Mouse (Mus musculus) ES-Bruce4 (cell line): ENCODE measurements around the gene Thoc7. TPM values are rescaled to one million over a fixed set of nuclear protein-coding genes. Genes with fewer than 3 reads are reported as not detected.

Experiments
- H3K27ac ChIP-seq: 2 replicates; pipeline ENCODE4 v1.5.1; 2012; ENCODE audit warnings: low read length, inconsistent platforms; ENCODE audit not compliant: insufficient read depth
- H3K27me3 ChIP-seq: 2 replicates; pipeline ENCODE4 v1.6.1; 2012; ENCODE audit warnings: mild to moderate bottlenecking, low read length, inconsistent platforms; ENCODE audit not compliant: control insufficient read depth, poor library complexity, insufficient read depth, severe bottlenecking
- H3K36me3 ChIP-seq: 2 replicates; pipeline ENCODE4 v1.6.1; 2012; ENCODE audit warnings: inconsistent platforms, mild to moderate bottlenecking, low read length, moderate library complexity; ENCODE audit not compliant: control insufficient read depth, poor library complexity, insufficient read depth, severe bottlenecking
- H3K4me1 ChIP-seq: one replicate; pipeline ENCODE4 v1.8.1; 2011; ENCODE audit warnings: low read length; ENCODE audit not compliant: control insufficient read depth, insufficient read depth
- H3K4me3 ChIP-seq: 2 replicates; pipeline ENCODE4 v1.5.1; 2011; ENCODE audit warnings: low read depth, mild to moderate bottlenecking, low read length
- H3K9ac ChIP-seq: 2 replicates; pipeline ENCODE4 v1.6.1; 2012; ENCODE audit warnings: low read depth, mild to moderate bottlenecking, inconsistent platforms; ENCODE audit not compliant: poor library complexity, severe bottlenecking
- H3K9me3 ChIP-seq: replicated peaks from 2 replicates; pipeline ENCODE4 v1.6.1; 2012; ENCODE audit warnings: mild to moderate bottlenecking, low read length, inconsistent platforms; ENCODE audit not compliant: control insufficient read depth, poor library complexity, insufficient read depth, severe bottlenecking
- CTCF ChIP-seq: IDR thresholded peaks from one replicate; pipeline ENCODE4 v1.8.1; 2011; ENCODE audit warnings: low read depth, low read length
- EP300 ChIP-seq: IDR thresholded peaks from 2 replicates; pipeline ENCODE4 v1.6.1; 2011; ENCODE audit warnings: low read depth, low read length; ENCODE audit not compliant: insufficient read depth
- POLR2A ChIP-seq: IDR thresholded peaks from one replicate; pipeline ENCODE4 v1.8.1; 2011; ENCODE audit warnings: low read length; ENCODE audit not compliant: insufficient read depth
- polyA plus RNA-seq: library from polyadenylated mRNA; stranded (reverse); fragments of >200 nt; gene quantifications from 2 replicates; pipeline ENCODE4 v1.2.4, GENCODE M21; 2011; ENCODE audit warnings: low read depth; ENCODE audit not compliant: missing spikeins, insufficient read depth, insufficient read length

Gene Thoc7
- polyA plus RNA-seq, 1 experiment: 113 TPM

DNA sequence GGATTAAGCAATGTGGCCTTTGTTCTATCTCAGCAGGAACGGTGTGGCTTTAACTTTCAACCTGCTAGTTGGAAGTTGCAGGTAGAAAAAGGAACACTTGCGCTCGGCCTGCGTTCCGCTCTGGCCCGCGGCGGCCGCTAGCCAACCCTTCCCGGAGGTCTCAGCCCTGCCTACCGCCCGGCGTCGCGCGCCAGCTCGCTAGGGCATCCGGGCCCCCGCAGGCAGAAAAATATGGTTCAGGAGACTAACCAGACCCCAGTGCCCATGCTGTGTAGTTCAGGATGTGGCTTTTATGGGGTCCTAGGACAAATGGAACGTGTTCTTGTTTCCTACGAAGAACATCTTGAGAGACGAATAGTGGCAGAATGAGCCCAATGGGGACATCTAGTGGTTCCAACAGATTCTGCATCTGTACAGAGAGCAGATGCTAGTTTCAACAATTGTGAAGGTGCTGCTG, 60.0 kb downstream of the Thoc7 start:
- TF ChIP-seq CTCF: no peak
- TF ChIP-seq POLR2A: no peak
- TF ChIP-seq EP300: no peak
- Histone ChIP-seq H3K9me3 (no peaks in the 10 kb centered on the region), H3K4me1 (no peaks in the 10 kb centered on the region), H3K9ac (peak overlapping the region; percentile 67), H3K27ac (peak overlapping the region; percentile 65; the same call in 1 of the 2 replicates), H3K4me3 (peak overlapping the region; percentile 62), H3K27me3 (no peaks in the 10 kb centered on the region), H3K36me3 (no peaks in the 10 kb centered on the region)

Other genes with a start within 250 kb of the Thoc7 start
- not detected in 2 replicates for gene Gm281, start 47.4 kb downstream of the Thoc7 start, polyA plus RNA-seq
- gene Atxn7, start 412 bp downstream of the Thoc7 start, polyA plus RNA-seq: 7.4 and 9.6 TPM in 2 replicates
- gene Psmd6, start 159.1 kb upstream of the Thoc7 start, polyA plus RNA-seq: 108 and 113 TPM in 2 replicates
- not detected in 2 replicates for gene Olfr720, start 225.0 kb upstream of the Thoc7 start, polyA plus RNA-seq